8 mouse cellular contexts compared by ENCODE assay signal in genomic region chr3:131271157-131271556, GRCm38 (mm10). TPM values are rescaled to one million over a fixed set of nuclear protein-coding genes. Genes with fewer than 3 reads are reported as not detected.
DNase-seq lines count a peak whose midpoint lies in the region; ATAC-seq lines count a peak whose summit lies in the region.

No protein-coding gene starts in this region.

- peak overlapping the region; percentile 91 for H3K4me3 ChIP-seq in brown adipose tissue, adult 24 weeks (ENCODE audit: insufficient read depth, low read depth, low read length)
- peak overlapping the region; percentile 81 for H3K4me3 ChIP-seq in intestine, embryonic 14.5 days (ENCODE audit: low read depth, low read length)
- H3K4me3 ChIP-seq in liver, embryonic 16.5 days (ENCODE audit: low read depth, low read length), result peak overlapping the region; percentile 71
- peak overlapping the region; percentile 60 for H3K4me3 ChIP-seq in neural tube, embryonic 14.5 days (ENCODE audit: low read depth, low read length)

- peaks cover 2% of the 10 kb centered on the region; the same call in 1 of the 2 replicates for H3K4me1 ChIP-seq in brown adipose tissue, adult 24 weeks (ENCODE audit: control insufficient read depth, insufficient read depth, insufficient read length, low read length)
- peaks cover 18% of the 10 kb centered on the region for H3K4me1 ChIP-seq in intestine, embryonic 14.5 days (replicated peaks; ENCODE audit: control insufficient read depth, insufficient read depth, low read length)
- H3K4me1 ChIP-seq in liver, embryonic 16.5 days (ENCODE audit: control insufficient read depth, low read depth, low read length), result peaks cover 16% of the 10 kb centered on the region
- no peaks in the 10 kb centered on the region for H3K4me1 ChIP-seq in neural tube, embryonic 14.5 days (ENCODE audit: control insufficient read depth, insufficient read depth, low read length)

- H3K9ac ChIP-seq in intestine, embryonic 14.5 days (ENCODE audit: low read length), result peak overlapping the region; percentile 67
- H3K9ac ChIP-seq in liver, embryonic 16.5 days (ENCODE audit: low read depth, low read length), result peak overlapping the region; percentile 69
- no peak overlapping the region for H3K9ac ChIP-seq in neural tube, embryonic 14.5 days (replicated peaks; ENCODE audit: low read depth, low read length)

- H3K4me2 ChIP-seq in intestine, embryonic 14.5 days (ENCODE audit: low read length), result peak overlapping the region; percentile 51
- H3K4me2 ChIP-seq in liver, embryonic 16.5 days (ENCODE audit: low read depth, low read length), result peak overlapping the region; percentile 81
- H3K4me2 ChIP-seq in neural tube, embryonic 14.5 days (ENCODE audit: low read depth, low read length), result peak overlapping the region; percentile 67

- no peaks in the 10 kb centered on the region for H3K9me3 ChIP-seq in intestine, embryonic 14.5 days (ENCODE audit: control insufficient read depth, low read length)
- no peaks in the 10 kb centered on the region for H3K9me3 ChIP-seq in liver, embryonic 16.5 days (replicated peaks; ENCODE audit: control insufficient read depth, low read length)
- no peaks in the 10 kb centered on the region for H3K9me3 ChIP-seq in neural tube, embryonic 14.5 days (ENCODE audit: control insufficient read depth, low read length)

- H3K36me3 ChIP-seq in intestine, embryonic 14.5 days (ENCODE audit: control insufficient read depth, insufficient read depth, low read length), result peaks cover 2% of the 10 kb centered on the region
- no peaks in the 10 kb centered on the region for H3K36me3 ChIP-seq in liver, embryonic 16.5 days (ENCODE audit: control insufficient read depth, insufficient read depth)
- H3K36me3 ChIP-seq in neural tube, embryonic 14.5 days (ENCODE audit: control insufficient read depth, insufficient read depth, low read length), result no peaks in the 10 kb centered on the region

- peak; percentile 54 for ATAC-seq in intestine, embryonic 14.5 days (replicated peaks; ENCODE audit: low FRiP score, low TSS enrichment, low read depth)
- peak; percentile 71 for ATAC-seq in liver, embryonic 16.5 days (ENCODE audit: low read depth)
- peak; percentile 32; the same call in 1 of the 2 replicates for ATAC-seq in neural tube, embryonic 14.5 days (ENCODE audit: low read depth)

- H3K27ac ChIP-seq in brown adipose tissue, adult 24 weeks (replicated peaks; ENCODE audit: low read depth, low read length), result peak overlapping the region; percentile 74
- peak overlapping the region; percentile 78; the same call in 1 of the 2 replicates for H3K27ac ChIP-seq in intestine, embryonic 14.5 days (ENCODE audit: low read depth)
- H3K27ac ChIP-seq in liver, embryonic 16.5 days (ENCODE audit: low read length), result peak overlapping the region; percentile 77
- no peak overlapping the region for H3K27ac ChIP-seq in neural tube, embryonic 14.5 days (ENCODE audit: low read depth, low read length)

- 4% methylated on average over 8 of the region's 8 CpGs for WGBS in intestine, embryonic 14.5 days
- WGBS in liver, embryonic 16.5 days (ENCODE audit: insufficient replicate concordance), result 3% methylated on average over 8 of the region's 8 CpGs
- WGBS in neural tube, embryonic 14.5 days, result 12% methylated on average over 8 of the region's 8 CpGs

- H3K27me3 ChIP-seq in intestine, embryonic 14.5 days (replicated peaks; ENCODE audit: control insufficient read depth, insufficient read depth, low read length), result no peaks in the 10 kb centered on the region
- no peaks in the 10 kb centered on the region for H3K27me3 ChIP-seq in liver, embryonic 16.5 days (ENCODE audit: control insufficient read depth, insufficient read depth, low read depth, low read length)
- no peaks in the 10 kb centered on the region for H3K27me3 ChIP-seq in neural tube, embryonic 14.5 days (ENCODE audit: control insufficient read depth, insufficient read depth, low read length)

- peak; percentile 34 for DNase-seq in MN1 (ENCODE audit: low spot score)
- peak; percentile 45 for DNase-seq in gastrocnemius, postnatal 14 days
- DNase-seq in intestine, embryonic 14.5 days (ENCODE audit: low spot score), result peak; percentile 74
- DNase-seq in frontal cortex, postnatal 25 days (ENCODE audit: low spot score in 2 of 2), result no peak
- DNase-seq in right cerebral cortex, postnatal 14 days, result no peak

- intact Hi-C loops in gastrocnemius, postnatal 14 days (cut with DNase I; ENCODE audit: low total_unique reads), result no loop called here

RNA-seq across cellular contexts. Expression of gene Hadh, which starts 0.7 kb away (rescaled TPM):
- 1,641 and 1,655 TPM in 2 replicates for polyA plus RNA-seq in brown adipose tissue, adult 24 weeks (2012; ENCODE audit: insufficient read depth, insufficient read length, missing spikeins)
- 100 to 1,000 TPM; 182 to 238 TPM for total RNA-seq in gastrocnemius, postnatal 14 days (2021)
- polyA plus RNA-seq in intestine, embryonic 14.5 days (2014; fragmentation: Nextera tagmentation; extraction: Ambion mirVana), result 181 and 191 TPM in 2 replicates
- polyA plus RNA-seq in liver, embryonic 16.5 days (2015; fragmentation: Nextera tagmentation; extraction: Ambion mirVana), result 122 and 150 TPM in 2 replicates
- 18.4 and 30.6 TPM in 2 replicates for polyA plus RNA-seq in neural tube, embryonic 14.5 days (2014; fragmentation: Nextera tagmentation; extraction: Ambion mirVana)

RNA-seq across cellular contexts. Expression of gene Cyp2u1, which starts 31.9 kb away (rescaled TPM):
- 28.2 and 36.0 TPM in 2 replicates for polyA plus RNA-seq in brown adipose tissue, adult 24 weeks (2012; ENCODE audit: insufficient read depth, insufficient read length, missing spikeins)
- 1 to 10 TPM; 5.6 to 6.3 TPM for total RNA-seq in gastrocnemius, postnatal 14 days (2021)
- polyA plus RNA-seq in intestine, embryonic 14.5 days (2014; fragmentation: Nextera tagmentation; extraction: Ambion mirVana), result 3.9 TPM in 2 replicates
- 0.14 and 0.26 TPM in 2 replicates for polyA plus RNA-seq in liver, embryonic 16.5 days (2015; fragmentation: Nextera tagmentation; extraction: Ambion mirVana)
- polyA plus RNA-seq in neural tube, embryonic 14.5 days (2014; fragmentation: Nextera tagmentation; extraction: Ambion mirVana), result 9.0 and 9.4 TPM in 2 replicates

Comparison
In these comparisons a context has a peak if more than half of its experiments do, and no peak if none do; other contexts are left out.
1. DNase-seq: peak in MN1 (single experiment), gastrocnemius, postnatal 14 days (single experiment) and intestine, embryonic 14.5 days (single experiment); none in frontal cortex, postnatal 25 days (0 of 2) and right cerebral cortex, postnatal 14 days (single experiment).
2. Peak in every context shown above with its lines, with median percentiles within 50 percentile points of each other: H3K4me3 ChIP-seq, ATAC-seq and H3K4me2 ChIP-seq.